Mouse (Mus musculus) v-Abl transformed pro-B cells (cell line): ENCODE results near the gene Tspan7.

Experiments used
- in situ Hi-C, 2 experiments: fragments of 400-800 bp; cut with MboI; formaldehyde crosslinking; loops; one replicate each; pipeline ENCODE4 v1.15.1; 2025; ENCODE audit not compliant: unreplicated experiment in 2 of 2

Tspan7 gene

DNA sequence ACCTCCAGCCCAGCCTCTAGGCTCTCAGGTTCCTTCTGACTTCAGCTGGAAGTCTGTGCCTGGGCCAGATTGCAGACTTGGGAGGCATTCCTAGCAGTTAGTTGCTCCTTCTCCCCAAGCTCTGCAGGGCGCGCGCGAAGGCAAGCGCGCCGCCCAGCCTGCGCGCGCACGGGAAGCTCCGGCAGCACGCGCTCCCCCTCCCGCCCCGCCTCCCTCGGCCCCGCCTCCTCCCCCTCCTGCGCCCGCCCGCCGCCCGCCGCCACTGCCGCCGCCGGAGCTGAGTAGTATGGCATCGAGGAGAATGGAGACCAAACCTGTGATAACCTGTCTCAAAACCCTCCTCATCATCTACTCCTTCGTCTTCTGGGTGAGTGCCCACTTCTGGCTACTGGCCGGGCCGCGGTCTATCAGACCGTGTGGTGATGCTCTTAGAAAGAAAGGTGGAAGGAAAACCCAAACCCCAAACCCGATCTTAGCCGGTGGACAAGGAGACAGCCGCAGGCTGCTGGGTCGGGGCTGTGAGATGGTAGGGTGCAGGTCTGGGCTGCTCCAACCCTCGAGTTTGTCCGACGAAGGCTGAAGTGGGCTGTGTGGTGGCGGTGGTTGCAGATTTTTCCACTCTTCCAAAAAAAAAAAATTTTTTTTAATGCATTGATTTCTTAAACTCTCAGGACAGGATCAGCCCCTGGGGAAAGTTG lies at the start of gene Tspan7:
Tspan7 (plus strand) TSS at position 287 of the 698 bp plus-strand sequence.
- in situ Hi-C loops: no loop called here

GRCm38 (mm10) chrX:10449323-10449980 lies 35.5 kb upstream of the Tspan7 start:
- in situ Hi-C loops: no loop called here

- in situ Hi-C loops: no loop called here
Observed at GRCm38 (mm10) chrX:10450143-10451060, 34.6 kb upstream of the Tspan7 start.

GRCm38 (mm10) chrX:10453798-10454197 lies 31.2 kb upstream of the Tspan7 start:
- in situ Hi-C loops: no loop called here

- in situ Hi-C loops: no loop called here
Observed at GRCm38 (mm10) chrX:10457256-10457655, 27.7 kb upstream of the Tspan7 start.

DNA sequence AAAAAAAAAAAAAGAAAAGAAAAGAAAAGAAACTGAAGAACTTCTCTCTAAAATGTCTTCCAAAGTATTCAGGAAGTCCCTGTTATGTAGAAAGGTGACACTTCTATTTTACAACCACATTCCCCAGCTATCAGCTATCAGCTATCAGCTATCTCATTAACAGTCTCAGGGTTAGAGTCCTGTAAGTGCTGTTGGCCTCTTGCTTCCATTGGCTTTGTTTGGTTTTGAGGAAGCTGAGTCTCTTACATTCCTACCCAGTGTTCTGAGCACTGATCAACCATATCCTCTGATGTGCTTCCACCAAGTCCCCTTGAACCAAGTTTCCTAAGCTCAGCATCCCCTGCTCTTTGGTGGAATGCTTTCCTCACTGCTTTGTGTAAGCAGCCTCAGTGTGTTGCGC lies 7.9 kb upstream of the Tspan7 start:
- in situ Hi-C loops: no loop called here

DNA sequence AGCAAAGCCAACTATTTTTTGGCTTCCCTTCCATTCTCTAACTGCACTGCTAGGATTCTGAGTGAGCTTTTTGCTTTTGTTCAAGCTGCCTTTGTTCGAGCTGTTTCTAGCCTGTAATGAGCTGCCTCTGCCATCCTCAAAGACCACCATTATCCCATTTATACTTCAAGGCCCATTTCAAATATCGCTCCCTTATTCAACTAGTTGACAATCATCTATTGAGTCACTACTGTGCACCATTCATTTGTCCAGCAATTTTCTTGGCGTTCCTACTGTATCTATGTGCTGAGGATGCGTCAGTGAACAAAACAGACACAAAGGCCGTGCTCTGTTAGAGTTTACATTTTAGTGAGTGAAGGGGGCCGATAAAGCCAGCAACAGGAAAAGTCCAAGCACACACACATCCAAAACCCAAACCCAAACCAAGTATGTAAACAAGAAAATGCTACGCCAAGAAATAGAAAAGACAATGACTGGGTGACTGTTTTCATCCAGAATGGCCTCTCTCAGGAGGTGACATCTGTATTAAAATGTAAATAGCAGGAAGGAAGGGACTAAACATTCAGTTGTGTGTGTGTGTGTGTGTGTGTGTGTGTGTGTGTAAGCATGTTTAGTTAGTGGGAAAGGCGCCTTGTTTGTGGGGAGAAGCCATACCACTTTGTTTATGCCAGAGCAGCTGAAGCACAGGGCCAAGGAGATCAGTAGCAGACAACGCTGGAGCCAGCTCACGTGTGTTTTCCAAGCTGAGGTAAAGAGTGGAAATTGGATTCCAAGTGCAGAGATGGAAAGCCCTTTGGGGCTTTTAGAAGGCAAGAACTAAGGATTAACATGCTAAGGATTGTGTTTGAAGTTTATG lies 5.7 kb upstream of the Tspan7 start:
- in situ Hi-C loops: no loop called here

- in situ Hi-C loops: no loop called here
Observed at GRCm38 (mm10) chrX:10479943-10480342, 5.0 kb upstream of the Tspan7 start.

GRCm38 (mm10) chrX:10485664-10486211 lies 780 bp downstream of the Tspan7 start:
- in situ Hi-C loops: no loop called here

DNA sequence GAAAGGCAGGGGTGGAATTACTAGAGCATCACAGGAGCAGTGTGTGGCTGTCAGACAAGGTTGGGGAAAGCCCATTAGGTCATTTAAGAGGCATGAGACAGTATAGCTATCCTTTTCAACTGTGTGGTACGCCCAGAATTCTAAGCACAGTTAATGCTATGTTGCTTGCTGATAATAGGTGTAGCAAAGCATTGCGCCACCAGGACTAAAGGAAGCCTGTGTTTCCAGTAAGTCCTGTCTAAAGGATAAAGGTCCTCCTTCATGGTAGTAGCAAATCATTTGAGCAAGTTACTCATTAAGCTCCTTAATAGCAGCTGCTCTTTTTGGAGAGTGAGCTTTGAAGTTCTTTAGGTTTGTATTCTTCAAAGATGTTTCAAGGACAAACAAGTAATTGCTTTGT lies 13.6 kb downstream of the Tspan7 start:
- in situ Hi-C loops: no loop called here

GRCm38 (mm10) chrX:10502616-10503015 lies 17.7 kb downstream of the Tspan7 start:
- in situ Hi-C loops: no loop called here

DNA sequence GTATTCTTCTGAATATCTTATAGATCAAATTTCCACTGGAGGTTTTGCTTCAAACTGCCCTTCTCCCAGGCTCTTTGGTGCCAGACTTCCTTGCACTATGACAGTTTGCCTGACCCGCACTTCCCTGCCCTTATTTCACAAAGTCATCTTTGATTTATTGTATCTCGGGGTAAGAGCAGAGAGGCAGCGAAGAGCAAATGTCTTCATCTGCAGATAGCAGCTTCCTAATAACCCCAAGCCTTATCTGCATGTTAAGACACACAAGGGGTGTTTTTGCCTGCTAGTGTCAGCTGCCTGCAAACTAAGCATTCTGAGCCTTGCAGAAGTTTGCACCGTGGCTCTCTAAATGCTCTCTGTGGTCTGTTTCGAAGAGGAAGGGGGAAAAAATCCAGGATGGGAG lies 29.5 kb downstream of the Tspan7 start:
- in situ Hi-C loops: no loop called here

GRCm38 (mm10) chrX:10514971-10515370 lies 30.0 kb downstream of the Tspan7 start:
- in situ Hi-C loops: no loop called here

- in situ Hi-C loops: no loop called here
Observed at GRCm38 (mm10) chrX:10516448-10516847, 31.5 kb downstream of the Tspan7 start.

GRCm38 (mm10) chrX:10516925-10517324 lies 32.0 kb downstream of the Tspan7 start:
- in situ Hi-C loops: no loop called here

DNA sequence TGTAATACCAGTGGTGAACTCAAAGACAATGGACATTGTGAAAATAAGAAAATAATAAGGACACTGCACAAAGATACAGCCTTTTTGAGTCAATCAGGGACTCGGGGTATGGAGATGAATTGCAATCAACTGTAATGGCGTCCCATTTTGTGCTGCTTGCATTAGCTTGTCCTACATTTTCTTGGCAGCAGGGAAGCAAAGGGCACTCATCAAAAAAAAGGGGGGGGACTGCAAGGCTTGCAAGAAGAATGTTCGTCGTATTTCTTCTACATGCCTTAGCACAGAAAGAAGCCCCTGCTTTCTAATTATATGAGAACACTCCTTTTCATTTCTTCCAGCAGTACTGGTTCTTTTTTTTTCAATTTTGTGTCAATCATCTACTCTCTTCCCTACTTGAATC lies 32.8 kb downstream of the Tspan7 start:
- in situ Hi-C loops: no loop called here

GRCm38 (mm10) chrX:10518510-10518909 lies 33.6 kb downstream of the Tspan7 start:
- in situ Hi-C loops: no loop called here

DNA sequence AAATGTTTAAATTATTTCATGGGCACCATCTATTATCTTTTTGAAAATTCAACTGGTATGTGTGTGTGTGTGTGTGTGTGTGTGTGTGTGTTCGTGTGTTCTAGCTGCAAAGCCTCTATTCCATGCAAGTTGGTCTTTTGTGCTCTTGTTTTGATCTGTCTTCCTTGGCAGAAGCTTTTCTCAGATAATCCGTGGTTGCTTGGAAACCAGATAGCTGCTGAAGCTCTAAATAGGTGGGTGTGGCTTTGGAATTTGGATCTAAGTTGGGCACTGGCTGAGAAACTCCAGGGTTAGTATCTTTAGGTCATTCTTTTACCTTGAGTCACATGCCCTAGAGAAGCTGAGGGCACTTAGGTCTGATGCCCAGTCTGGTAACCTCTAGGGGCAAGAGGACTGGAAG lies 50.5 kb downstream of the Tspan7 start:
- in situ Hi-C loops: no loop called here

DNA sequence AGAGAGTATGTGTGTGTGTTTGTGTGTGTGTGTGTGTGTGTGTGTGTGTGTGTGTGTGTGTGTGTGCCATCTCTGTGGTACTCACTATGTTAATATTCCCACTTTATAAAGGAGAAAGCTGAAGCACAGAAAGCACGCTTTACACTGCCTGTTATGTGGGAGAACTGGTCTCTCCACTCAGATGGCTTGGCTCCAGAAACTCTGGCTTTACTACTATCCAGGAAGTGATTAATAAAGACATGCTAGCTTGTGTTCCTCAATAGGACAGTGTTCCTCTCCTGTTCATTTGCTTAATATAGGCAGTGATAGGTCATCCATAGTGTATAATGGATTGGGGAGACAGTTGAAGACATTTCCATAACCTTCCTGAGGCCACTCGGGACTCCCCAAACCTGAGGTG lies 54.1 kb downstream of the Tspan7 start:
- in situ Hi-C loops: no loop called here

DNA sequence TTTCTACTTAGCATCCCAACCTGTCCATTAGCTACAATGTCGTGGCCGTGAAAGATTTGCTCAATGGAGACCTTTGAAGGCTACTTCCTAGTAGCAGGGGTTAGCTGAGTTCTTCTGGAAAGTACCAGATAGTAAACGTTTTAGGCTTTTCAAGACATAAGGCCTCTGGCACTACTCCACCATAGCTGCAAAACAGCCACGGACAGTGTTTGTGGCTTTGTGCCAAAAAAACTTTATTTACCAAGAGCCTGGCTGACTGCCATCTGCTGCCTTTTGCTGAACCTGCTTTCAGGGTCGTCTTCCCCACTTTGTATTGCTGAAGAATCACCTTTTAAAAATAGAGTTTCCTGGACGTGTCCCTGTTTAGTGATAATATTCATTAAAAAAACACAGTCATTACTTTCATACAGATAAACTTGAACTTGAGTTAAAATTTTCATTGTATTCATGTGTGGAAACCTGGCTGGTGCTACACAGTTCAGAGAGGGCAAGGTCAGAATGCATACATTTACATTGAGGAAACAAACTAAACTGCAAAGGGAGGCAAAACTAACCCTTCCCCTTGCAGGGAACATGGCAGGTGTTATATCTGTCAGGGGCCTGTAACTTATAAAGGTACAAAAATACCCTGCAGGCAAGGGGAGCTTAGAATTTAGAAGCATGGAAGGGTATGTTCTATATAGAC lies 54.7 kb downstream of the Tspan7 start:
- in situ Hi-C loops: no loop called here
